Mouse (Mus musculus) mouse embryonic stem cell (cell line): ENCODE data around the gene Wtip.
"Not testable (repeated sequence)": the region's sequence is repeated elsewhere in the genome, so short reads cannot be mapped to it uniquely, and the experiment has no call there.

Experiments used
- in situ Hi-C, 2 experiments: fragments of 300-500 bp; cut with MboI; formaldehyde crosslinking; loops; 1 replicate in 1 of 2; 3 replicates in 1 of 2; pipeline ENCODE4 v1.14.3; 2019 to 2020; ENCODE audit warnings: low sequenced_read_pairs in 2 of 2, low pct_unique_long_range_greater_than_20kb in 1 of 2, mixed read lengths in 1 of 2; ENCODE audit not compliant: unreplicated experiment in 1 of 2

Gene Wtip

DNA sequence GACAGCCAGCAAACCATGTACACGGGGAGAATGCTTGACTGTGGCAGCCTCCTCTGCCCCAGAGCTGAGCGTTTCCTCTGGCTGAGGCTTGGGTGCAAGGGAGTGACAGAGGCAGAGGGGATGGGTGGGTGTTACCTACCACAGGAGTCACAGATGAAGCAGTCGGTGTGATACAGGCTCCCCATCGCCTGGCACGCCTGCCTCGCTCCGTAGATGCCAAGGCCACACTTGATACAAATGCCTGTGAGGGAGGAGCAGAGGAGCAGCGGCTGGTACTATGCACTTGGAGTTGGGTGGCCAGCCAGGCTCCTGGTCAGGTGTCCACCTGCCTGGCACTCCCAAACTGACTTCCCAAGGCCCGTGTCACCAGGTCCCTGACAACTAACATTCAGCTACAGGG is 7.7 kb downstream of the Wtip start:
- in situ Hi-C loops: no loop called here

DNA sequence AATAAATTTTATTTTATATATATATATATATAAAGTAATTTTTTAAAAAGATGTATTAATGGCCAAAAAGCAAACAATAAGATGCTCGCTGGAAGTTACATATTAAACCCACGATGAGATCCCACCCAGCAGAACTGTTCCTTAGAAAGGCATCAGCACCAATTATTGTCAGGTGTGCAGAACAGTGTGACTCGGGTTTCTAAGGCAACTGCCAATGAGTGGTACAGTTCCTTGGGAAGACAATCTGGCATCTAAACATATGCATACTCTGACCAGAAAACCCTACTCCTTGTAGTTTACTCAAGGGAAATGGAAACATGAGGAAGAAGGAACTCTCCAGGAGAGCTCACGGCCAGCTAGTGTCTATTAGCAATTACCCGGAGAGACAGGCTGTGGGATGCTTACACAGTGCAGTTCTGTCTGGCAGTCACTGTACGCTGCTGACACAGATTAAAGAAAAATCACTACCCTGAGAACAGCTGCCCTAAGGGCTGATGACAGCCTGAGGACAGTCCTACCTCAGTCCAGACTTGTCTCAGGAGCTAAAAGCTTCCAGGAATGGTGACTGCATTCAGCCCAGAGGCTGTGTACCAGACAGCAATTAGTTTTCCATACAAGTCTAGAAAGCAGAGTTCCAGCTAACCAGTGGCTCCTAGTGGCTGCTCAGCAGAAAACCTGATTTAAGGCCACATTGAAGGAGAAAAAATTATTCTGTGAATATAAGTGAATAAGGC is 9.9 kb downstream of the Wtip start:
- in situ Hi-C loops: loop anchor here (25.0 kb wide), 2 partner anchors 111 to 336 kb away; partner anchors contain the start of genes Scgb1b27 (in 1 of the 2) and Scgb2b27 (in 1 of the 2)

DNA sequence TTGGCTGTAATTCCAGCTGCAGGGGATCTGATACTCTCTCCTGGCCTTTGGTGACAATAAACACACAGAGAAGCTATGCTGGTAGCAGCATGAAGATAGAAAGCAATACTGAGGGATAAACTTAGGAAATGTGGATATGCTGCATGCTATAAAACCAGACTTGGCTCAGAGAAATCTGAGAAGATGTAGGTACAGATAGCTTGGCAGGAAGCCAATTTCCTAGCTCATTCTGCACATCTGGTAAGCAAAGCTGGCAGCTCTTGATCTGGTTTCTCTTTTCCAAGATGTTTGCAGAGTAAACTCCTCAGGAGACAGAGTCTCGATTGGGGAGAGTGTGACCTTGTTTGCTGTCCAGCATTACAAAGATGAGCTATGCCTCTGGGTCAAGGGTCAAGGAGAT is 12.4 kb downstream of the Wtip start:
- in situ Hi-C loops: loop anchor here (25.0 kb wide), 2 partner anchors 108 to 333 kb away; partner anchors contain the start of genes Scgb1b27 (in 1 of the 2) and Scgb2b27 (in 1 of the 2)

GRCm38 (mm10) chr7:34116601-34117000 is 16.5 kb downstream of the Wtip start:
- in situ Hi-C loops: loop anchor here (10.0 to 25.0 kb wide), 3 partner anchors 104 to 329 kb away; partner anchors contain the start of genes Scgb1b27 (in 1 of the 2) and Scgb2b27 (in 1 of the 2)

- in situ Hi-C loops: loop anchor here (25.0 kb wide), 2 partner anchors 97 to 322 kb away; partner anchors contain the start of genes Scgb1b27 (in 1 of the 2) and Scgb2b27 (in 1 of the 2)
These were observed 23.9 kb downstream of the Wtip start for GRCm38 (mm10) chr7:34109190-34109589.

DNA sequence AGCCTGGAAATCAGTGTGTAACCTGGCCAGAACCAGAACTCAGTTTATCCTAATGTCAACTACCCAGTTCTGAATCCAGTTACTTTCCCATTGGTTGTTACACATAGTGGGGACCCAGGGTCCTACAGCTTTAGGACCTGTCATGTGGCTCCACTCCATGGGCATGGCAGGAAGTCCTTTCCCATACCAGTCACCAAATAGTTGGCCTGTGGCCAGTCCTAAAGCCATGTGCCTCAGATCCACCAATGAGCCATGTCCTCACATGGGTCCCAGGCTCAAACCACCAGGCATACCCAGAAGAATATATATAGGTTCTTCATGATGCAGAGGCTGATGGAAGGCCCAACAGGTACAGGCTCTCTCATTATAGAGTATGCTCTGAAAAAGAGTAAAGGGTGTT is 31.8 kb downstream of the Wtip start:
- in situ Hi-C loops: loop anchor here (25.0 kb wide), 2 partner anchors 89 to 314 kb away; partner anchors contain the start of genes Scgb1b27 (in 1 of the 2) and Scgb2b27 (in 1 of the 2)

DNA sequence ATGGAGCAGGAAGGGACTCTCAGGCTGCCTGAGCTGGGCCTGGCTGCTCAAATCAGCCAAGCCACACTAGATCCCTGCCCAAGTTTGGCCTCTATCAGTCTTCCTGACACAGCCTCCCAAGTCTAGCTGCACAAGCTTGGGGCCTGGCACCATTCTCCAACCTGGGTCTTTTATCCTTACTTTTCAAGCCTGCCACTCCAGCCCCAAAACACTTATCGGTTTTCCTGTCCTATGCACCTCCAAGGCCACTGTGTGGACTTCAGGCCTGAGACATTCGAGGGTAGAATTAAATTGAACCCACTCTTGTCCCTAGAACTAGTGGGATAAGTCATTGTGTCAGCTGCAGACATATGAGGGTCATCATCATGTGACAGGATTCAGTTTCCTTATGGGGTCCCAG is 33.1 kb downstream of the Wtip start:
- in situ Hi-C loops: loop anchor here (25.0 kb wide), 2 partner anchors 88 to 313 kb away; partner anchors contain the start of genes Scgb1b27 (in 1 of the 2) and Scgb2b27 (in 1 of the 2)

- in situ Hi-C loops: loop anchor here in 1 of 2 experiments (25.0 kb wide), 1 partner anchor 283 kb away; no protein-coding TSS in a partner anchor
These were observed 38.1 kb downstream of the Wtip start, which contains the start of gene Scgb1b30 for GRCm38 (mm10) chr7:34094911-34095481. TSS of gene Scgb1b30 (plus strand) at chr7:34095431.

DNA sequence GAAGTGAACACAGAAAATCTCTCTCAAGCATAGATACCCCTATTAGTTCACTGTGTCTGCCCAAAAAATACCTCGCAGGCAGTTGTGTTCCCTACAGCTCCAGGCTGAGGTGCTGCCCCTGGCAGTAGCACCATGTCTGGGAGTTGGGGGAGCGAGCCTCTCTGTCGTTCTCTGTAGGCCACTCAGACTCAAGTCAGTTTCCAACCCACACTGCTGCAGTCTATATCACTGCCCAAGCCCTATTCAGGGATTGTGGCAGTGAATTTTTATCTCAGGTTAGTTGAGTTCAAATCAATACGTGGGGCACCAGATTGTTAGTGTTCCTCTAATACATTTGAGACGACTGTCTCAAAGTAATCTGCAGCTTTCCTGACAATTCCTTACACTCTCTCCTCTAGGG is 64.9 kb downstream of the Wtip start:
- in situ Hi-C loops: not testable (repeated sequence)
